Mouse (Mus musculus): ENCODE measurements around the gene Acad9. TPM values are rescaled to one million over a fixed set of nuclear protein-coding genes. Genes with fewer than 3 reads are reported as not detected.
"Not testable (repeated sequence)": the region's sequence is repeated elsewhere in the genome, so short reads cannot be mapped to it uniquely, and the experiment has no call there.

The Acad9 gene
- polyA plus RNA-seq, 1 experiment from 2014 or later = 86.2 TPM

GRCm38 (mm10) chr3:36116076-36116475 lies 50.3 kb downstream of the Acad9 start:
- Histone ChIP-seq H3K4me2 (replicated peaks; ENCODE audit: low read depth) (no peak overlapping the region), H3K36me3 (ENCODE audit: control insufficient read depth, insufficient read depth, low read length) (no peaks in the 10 kb centered on the region), H3K4me1 (replicated peaks; ENCODE audit: control insufficient read depth, insufficient read depth) (no peaks in the 10 kb centered on the region), H3K9ac (ENCODE audit: low read length) (no peak overlapping the region), H3K27ac (replicated peaks) (no peak overlapping the region), H3K9me3 (ENCODE audit: control insufficient read depth, low read length) (no peaks in the 10 kb centered on the region), H3K27me3 (ENCODE audit: control insufficient read depth, insufficient read depth, low read length) (no peaks in the 10 kb centered on the region), H3K4me3 (ENCODE audit: low read depth, low read length) (no peak overlapping the region)
- DNase-seq (ENCODE audit: low spot score) (no peak), ATAC-seq (ENCODE audit: low FRiP score, low TSS enrichment) (no peak)
- TF ChIP-seq EP300 (optimal IDR thresholded peaks at IDR 0.05) = no peak
- TF ChIP-seq CTCF (IDR thresholded peaks at IDR 0.05; ENCODE audit: low read depth) = no peak
- 77% methylated on average over 4 of the region's 4 CpGs for WGBS

- DNase-seq (ENCODE audit: low spot score) = no peak
- Histone ChIP-seq H3K9ac (ENCODE audit: low read length) (no peak overlapping the region), H3K36me3 (ENCODE audit: control insufficient read depth, insufficient read depth, low read length) (no peaks in the 10 kb centered on the region), H3K4me2 (replicated peaks; ENCODE audit: low read depth) (no peak overlapping the region), H3K9me3 (ENCODE audit: control insufficient read depth, low read length) (no peaks in the 10 kb centered on the region), H3K27me3 (ENCODE audit: control insufficient read depth, insufficient read depth, low read length) (no peaks in the 10 kb centered on the region), H3K4me3 (ENCODE audit: low read depth, low read length) (no peak overlapping the region), H3K27ac (replicated peaks) (no peak overlapping the region), H3K4me1 (replicated peaks; ENCODE audit: control insufficient read depth, insufficient read depth) (no peaks in the 10 kb centered on the region)
- ATAC-seq (ENCODE audit: low FRiP score, low TSS enrichment) = no peak
- TF ChIP-seq EP300 (optimal IDR thresholded peaks at IDR 0.05) = no peak
- no peak for TF ChIP-seq CTCF (IDR thresholded peaks at IDR 0.05; ENCODE audit: low read depth)
Observed at GRCm38 (mm10) chr3:36119684-36120548, 54.1 kb downstream of the Acad9 start.

- not testable (repeated sequence) for ATAC-seq (ENCODE audit: low FRiP score, low TSS enrichment); H3K27ac ChIP-seq (replicated peaks); H3K9ac ChIP-seq (ENCODE audit: low read length); H3K4me1 ChIP-seq (replicated peaks; ENCODE audit: control insufficient read depth, insufficient read depth); H3K9me3 ChIP-seq (ENCODE audit: control insufficient read depth, low read length); DNase-seq (ENCODE audit: low spot score); H3K4me2 ChIP-seq (replicated peaks; ENCODE audit: low read depth); H3K27me3 ChIP-seq (ENCODE audit: control insufficient read depth, insufficient read depth, low read length); H3K4me3 ChIP-seq (ENCODE audit: low read depth, low read length); H3K36me3 ChIP-seq (ENCODE audit: control insufficient read depth, insufficient read depth, low read length)
- WGBS = 92% methylated on average over 9 of the region's 9 CpGs
Observed at GRCm38 (mm10) chr3:36126176-36126575, 60.4 kb downstream of the Acad9 start.

GRCm38 (mm10) chr3:36136152-36136551 lies 70.4 kb downstream of the Acad9 start:
- no peaks in the 10 kb centered on the region for H3K36me3 ChIP-seq (ENCODE audit: control insufficient read depth, insufficient read depth, low read length)
- H3K4me2 ChIP-seq (replicated peaks; ENCODE audit: low read depth) = no peak overlapping the region
- no peak for ATAC-seq (ENCODE audit: low FRiP score, low TSS enrichment)
- H3K27ac ChIP-seq (replicated peaks) = no peak overlapping the region
- H3K4me3 ChIP-seq (ENCODE audit: low read depth, low read length) = no peak overlapping the region
- DNase-seq (ENCODE audit: low spot score) = no peak
- no peaks in the 10 kb centered on the region for H3K9me3 ChIP-seq (ENCODE audit: control insufficient read depth, low read length)
- H3K9ac ChIP-seq (ENCODE audit: low read length) = no peak overlapping the region
- H3K4me1 ChIP-seq (replicated peaks; ENCODE audit: control insufficient read depth, insufficient read depth) = no peaks in the 10 kb centered on the region
- TF ChIP-seq EP300 (optimal IDR thresholded peaks at IDR 0.05) (no peak), CTCF (IDR thresholded peaks at IDR 0.05; ENCODE audit: low read depth) (no peak)
- H3K27me3 ChIP-seq (ENCODE audit: control insufficient read depth, insufficient read depth, low read length) = no peaks in the 10 kb centered on the region

- H3K27ac ChIP-seq (replicated peaks) = no peak overlapping the region
Observed at GRCm38 (mm10) chr3:36137560-36137959, 71.8 kb downstream of the Acad9 start.

GRCm38 (mm10) chr3:36138171-36138660 lies 72.4 kb downstream of the Acad9 start:
- DNase-seq (ENCODE audit: low spot score) = no peak
- WGBS = 71% methylated on average over 1 of the region's 1 CpGs
- ATAC-seq (ENCODE audit: low FRiP score, low TSS enrichment) = no peak

More at GRCm38 (mm10) chr3:36137560-36137959, 71.8 kb downstream of the Acad9 start:
- H3K36me3 ChIP-seq (ENCODE audit: control insufficient read depth, insufficient read depth, low read length) = no peaks in the 10 kb centered on the region
- ATAC-seq (ENCODE audit: low FRiP score, low TSS enrichment) = no peak
- TF ChIP-seq CTCF (IDR thresholded peaks at IDR 0.05; ENCODE audit: low read depth) (peak; percentile 63), EP300 (optimal IDR thresholded peaks at IDR 0.05) (no peak)
- H3K9ac ChIP-seq (ENCODE audit: low read length) = no peak overlapping the region
- no peak overlapping the region for H3K4me2 ChIP-seq (replicated peaks; ENCODE audit: low read depth)
- H3K9me3 ChIP-seq (ENCODE audit: control insufficient read depth, low read length) = no peaks in the 10 kb centered on the region
- no peak for DNase-seq (ENCODE audit: low spot score)
- no peaks in the 10 kb centered on the region for H3K4me1 ChIP-seq (replicated peaks; ENCODE audit: control insufficient read depth, insufficient read depth)
- no peak overlapping the region for H3K4me3 ChIP-seq (ENCODE audit: low read depth, low read length)
- H3K27me3 ChIP-seq (ENCODE audit: control insufficient read depth, insufficient read depth, low read length) = no peaks in the 10 kb centered on the region
- WGBS = 55% methylated on average over 2 of the region's 2 CpGs

More at GRCm38 (mm10) chr3:36138171-36138660, 72.4 kb downstream of the Acad9 start:
- H3K4me1 ChIP-seq (replicated peaks; ENCODE audit: control insufficient read depth, insufficient read depth) = no peaks in the 10 kb centered on the region
- no peak overlapping the region for H3K4me3 ChIP-seq (ENCODE audit: low read depth, low read length)
- TF ChIP-seq CTCF (IDR thresholded peaks at IDR 0.05; ENCODE audit: low read depth) (no peak), EP300 (optimal IDR thresholded peaks at IDR 0.05) (no peak)
- H3K4me2 ChIP-seq (replicated peaks; ENCODE audit: low read depth) = no peak overlapping the region
- H3K9ac ChIP-seq (ENCODE audit: low read length) = no peak overlapping the region
- H3K36me3 ChIP-seq (ENCODE audit: control insufficient read depth, insufficient read depth, low read length) = no peaks in the 10 kb centered on the region
- no peaks in the 10 kb centered on the region for H3K9me3 ChIP-seq (ENCODE audit: control insufficient read depth, low read length)
- no peak overlapping the region for H3K27ac ChIP-seq (replicated peaks)
- H3K27me3 ChIP-seq (ENCODE audit: control insufficient read depth, insufficient read depth, low read length) = no peaks in the 10 kb centered on the region
